Mouse (Mus musculus) forelimb bud, embryonic 11.5 days (tissue): ENCODE measurements around the gene Ptprcap.

Experiments
- DNase-seq: peaks from one replicate; pipeline ENCODE4 v3.0.0-alpha.2; 2012; ENCODE audit warnings: low read depth, low spot score

The Ptprcap gene

DNA sequence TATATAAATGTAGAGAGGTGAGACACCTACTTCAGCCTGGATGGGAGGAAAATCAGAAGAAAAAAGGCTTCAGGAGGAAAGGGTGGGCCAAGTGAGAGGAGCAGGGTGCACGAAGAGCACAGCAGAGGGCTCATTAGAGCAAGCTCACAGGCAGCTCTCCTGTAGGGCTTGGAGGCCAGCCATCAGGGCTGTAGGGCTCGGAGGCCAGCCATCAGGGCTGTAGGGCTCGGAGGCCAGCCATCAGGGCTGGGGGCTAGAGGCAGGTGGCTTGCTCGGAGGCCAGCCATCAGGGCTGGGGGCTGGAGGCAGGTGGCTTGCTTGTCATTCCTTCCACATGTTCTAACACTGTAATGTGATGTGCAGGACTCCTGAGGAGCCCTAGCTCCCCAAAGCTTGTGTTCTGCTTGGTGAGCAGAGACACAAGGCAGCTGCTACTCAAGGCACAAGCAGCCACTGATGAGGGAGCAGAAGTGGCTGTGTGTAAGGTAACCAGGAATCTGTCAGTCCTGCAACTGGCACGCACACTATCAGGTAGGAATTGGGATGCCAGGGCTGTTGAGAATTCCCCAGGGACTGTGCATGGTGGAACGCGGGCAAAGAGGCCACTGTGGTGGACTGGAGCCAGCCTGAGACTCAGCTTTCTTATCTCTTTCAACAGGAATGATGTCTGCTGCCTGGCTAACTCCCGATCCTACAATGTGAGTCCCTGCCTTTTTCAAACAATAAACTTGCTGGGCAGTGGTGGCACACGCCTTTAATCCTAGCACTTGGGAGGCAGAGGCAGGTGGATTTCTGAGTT lies 13.5 kb downstream of the Ptprcap start:
- no peak for DNase-seq

- peak; percentile 98 for DNase-seq
These were observed 16.0 kb downstream of the Ptprcap start for GRCm38 (mm10) chr19:4169378-4169784.

DNA sequence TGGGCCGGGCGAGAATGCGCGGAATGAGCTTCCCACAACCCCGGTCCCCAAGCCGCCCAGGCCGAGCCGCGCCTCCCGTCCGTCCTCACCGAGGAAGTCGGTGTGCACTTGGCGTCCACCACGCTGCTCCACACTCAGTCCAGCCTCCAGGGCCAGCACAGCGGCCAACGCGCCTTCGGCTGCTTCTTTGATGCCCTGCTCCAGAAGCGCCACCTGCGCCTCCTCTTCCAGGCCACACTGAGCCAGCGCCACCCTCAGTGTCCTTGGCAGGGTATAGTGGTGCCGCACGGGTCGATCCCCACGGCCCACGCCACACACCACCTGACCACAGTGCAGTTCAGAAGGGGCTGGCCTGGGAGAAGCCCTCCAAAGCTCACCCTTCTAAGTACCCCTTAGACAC lies 16.4 kb downstream of the Ptprcap start:
- DNase-seq, result no peak

- no peak for DNase-seq
These were observed 17.5 kb downstream of the Ptprcap start for GRCm38 (mm10) chr19:4170723-4171392.

- DNase-seq, result no peak
These were observed 18.2 kb downstream of the Ptprcap start for GRCm38 (mm10) chr19:4171393-4172290.

DNA sequence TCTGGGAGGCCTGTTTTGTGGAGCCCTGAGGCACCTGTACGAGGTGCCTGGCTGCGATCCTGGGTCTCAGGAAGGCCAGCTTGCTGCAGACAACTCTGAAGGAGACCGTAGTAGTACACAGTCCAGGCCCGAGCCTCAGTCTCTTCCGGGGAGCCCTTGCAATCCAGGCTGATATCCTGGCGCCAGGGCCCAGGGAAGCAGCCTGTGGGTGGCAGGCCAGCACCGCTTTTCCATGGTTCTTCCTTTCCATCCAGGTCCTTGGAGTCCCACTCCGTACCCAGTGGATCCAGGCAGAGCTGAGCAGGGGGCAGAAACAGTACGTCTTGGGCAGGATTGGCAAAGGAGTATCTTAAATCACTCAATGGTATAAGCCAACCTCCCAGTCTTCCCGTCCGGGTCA lies 19.5 kb downstream of the Ptprcap start:
- DNase-seq, result no peak

GRCm38 (mm10) chr19:4175368-4175947 lies 22.1 kb downstream of the Ptprcap start, which contains the start of gene Carns1:
TSS of gene Carns1 (minus strand) at chr19:4175479.
- DNase-seq, result no peak

DNA sequence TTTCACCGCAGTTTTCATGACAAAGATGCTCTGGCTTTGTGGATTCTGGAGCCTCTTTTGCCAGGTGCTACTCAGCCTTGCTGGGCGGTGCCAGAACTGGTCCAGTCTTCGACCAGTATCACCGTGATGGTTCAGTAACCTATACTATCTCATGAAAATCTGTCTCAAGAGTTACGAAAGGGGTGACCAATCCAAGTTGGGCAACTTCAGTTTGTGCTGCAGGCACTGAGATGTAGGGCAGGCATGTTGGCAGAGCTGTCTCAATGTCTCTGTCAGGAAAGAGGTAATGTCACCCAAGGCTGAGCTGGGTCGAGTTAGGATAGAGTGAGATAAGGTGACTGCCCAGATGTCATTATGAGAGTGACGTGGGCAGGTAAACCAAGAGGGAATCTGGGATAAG lies 27.0 kb downstream of the Ptprcap start:
- no peak for DNase-seq

- no peak for DNase-seq
These were observed 28.5 kb downstream of the Ptprcap start for GRCm38 (mm10) chr19:4181892-4182291.

DNA sequence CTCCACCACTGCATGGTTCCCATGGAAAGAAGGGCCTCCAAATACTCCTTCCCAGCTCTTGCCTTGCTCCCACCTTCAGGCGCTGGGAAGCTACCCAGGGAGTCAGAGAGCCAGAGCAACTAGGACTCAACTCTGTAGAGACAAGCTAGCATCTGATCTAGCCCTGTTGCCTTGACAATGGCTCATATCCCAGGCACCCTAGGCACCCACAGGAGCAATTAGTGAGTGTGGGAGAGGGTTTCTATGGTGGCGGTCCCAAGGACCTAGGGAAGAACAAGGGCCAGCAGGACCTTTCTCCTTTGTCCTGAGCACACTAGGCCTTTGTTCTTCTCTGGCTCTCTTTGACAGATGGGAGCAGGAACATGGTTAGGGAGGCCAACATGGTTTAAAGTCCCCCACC lies 30.3 kb downstream of the Ptprcap start:
- DNase-seq, result no peak

- no peak for DNase-seq
These were observed 31.9 kb downstream of the Ptprcap start for GRCm38 (mm10) chr19:4184976-4185975.

DNA sequence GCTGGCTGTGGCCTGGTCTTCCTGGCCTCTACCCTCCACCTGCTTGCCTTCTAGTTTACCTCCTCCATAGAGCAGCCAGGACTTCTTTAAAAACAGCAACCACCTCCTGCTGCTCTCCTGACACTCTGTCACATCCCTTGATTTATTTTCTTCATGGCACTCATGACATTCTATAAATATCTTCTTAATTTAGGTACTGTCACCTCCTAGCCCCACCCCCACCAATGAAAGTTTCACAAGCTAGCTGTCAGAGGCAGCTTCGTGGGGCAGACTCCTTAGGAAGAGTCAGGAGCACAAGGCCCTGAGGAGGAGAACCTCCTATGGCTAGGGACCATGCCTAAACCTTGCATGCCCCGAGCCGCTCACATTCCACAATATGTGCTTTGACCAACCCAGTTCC lies 33.9 kb downstream of the Ptprcap start:
- no peak for DNase-seq

GRCm38 (mm10) chr19:4189051-4189620 lies 35.7 kb downstream of the Ptprcap start:
- no peak for DNase-seq

DNA sequence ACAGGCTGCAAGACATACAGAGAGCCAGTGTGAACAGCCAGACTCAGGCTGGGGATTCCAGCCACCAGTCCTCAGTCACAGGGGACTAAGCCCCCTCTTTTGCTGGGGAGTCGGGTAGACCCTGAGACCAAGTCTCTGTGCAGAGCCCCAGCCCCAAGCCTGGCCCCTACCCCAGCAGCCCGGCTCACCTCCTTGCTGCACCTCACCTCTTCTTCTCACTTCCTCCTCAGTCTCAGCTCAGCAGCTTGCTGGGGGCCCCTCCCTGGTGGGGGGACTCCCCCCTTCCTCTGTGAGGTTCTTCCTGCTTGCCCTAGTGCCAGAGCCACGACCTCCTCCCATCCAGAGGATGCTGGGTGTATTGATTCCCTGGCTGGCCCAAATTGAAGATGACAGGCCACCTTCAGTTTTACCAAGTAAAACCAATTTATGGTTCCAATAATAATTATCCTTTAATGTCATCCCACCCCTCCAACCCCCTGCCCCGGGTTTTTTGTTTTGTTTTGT lies 37.5 kb downstream of the Ptprcap start, which contains the start of gene Tbc1d10c:
Gene Tbc1d10c (minus strand): TSS at position 454 of the 504 bp plus-strand sequence.
- no peak for DNase-seq

- peak; percentile 93 for DNase-seq
These were observed 38.3 kb downstream of the Ptprcap start, which contains the start of gene Ppp1ca for GRCm38 (mm10) chr19:4191528-4192250. TSS of gene Ppp1ca (plus strand) at chr19:4192065.

GRCm38 (mm10) chr19:4192251-4192985 lies 39.0 kb downstream of the Ptprcap start:
- no peak for DNase-seq

DNA sequence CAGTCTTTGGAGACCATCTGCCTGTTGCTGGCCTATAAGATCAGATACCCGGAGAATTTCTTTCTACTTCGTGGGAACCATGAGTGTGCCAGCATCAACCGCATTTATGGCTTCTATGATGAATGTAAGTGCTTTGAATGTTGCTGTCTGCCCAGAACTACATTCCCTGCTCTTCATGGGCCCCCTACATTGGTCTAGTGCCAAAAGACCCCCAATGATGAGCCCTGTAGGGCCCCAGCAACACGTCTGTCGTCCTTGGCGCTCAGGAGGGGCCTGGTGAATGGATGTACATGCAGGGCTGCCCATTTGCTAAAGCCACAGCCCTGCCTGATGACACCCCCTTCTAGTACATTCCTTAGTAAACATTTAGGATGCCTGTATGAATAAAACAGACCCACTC lies 39.7 kb downstream of the Ptprcap start:
- DNase-seq, result no peak

- DNase-seq, result no peak
These were observed 40.8 kb downstream of the Ptprcap start for GRCm38 (mm10) chr19:4194021-4194724.
